Mouse (Mus musculus) lung, postnatal 4 days (tissue): ENCODE data around the gene Tmod4.
A peak's percentile ranks its signal among the peaks of the same experiment; 100 is the strongest.

Source experiments
- DNase-seq, 2 experiments: peaks; one replicate each; pipeline ENCODE4 v3.0.0; 2021

Tmod4 gene

GRCm38 (mm10) chr3:95139586-95140288 is 15.5 kb downstream of the Tmod4 start:
- DNase-seq, result no peak

GRCm38 (mm10) chr3:95140289-95140595 is 16.0 kb downstream of the Tmod4 start:
- no peak for DNase-seq

GRCm38 (mm10) chr3:95140795-95141194 is 16.5 kb downstream of the Tmod4 start:
- DNase-seq, result no peak

GRCm38 (mm10) chr3:95141474-95141873 is 17.2 kb downstream of the Tmod4 start:
- DNase-seq, result peak in 1 of 2 experiments; percentile 56

GRCm38 (mm10) chr3:95141952-95142616 is 17.8 kb downstream of the Tmod4 start, which contains the start of gene Tnfaip8l2:
Tnfaip8l2 (minus strand) TSS chr3:95142360.
- DNase-seq, result peak; percentile 51 to 66

GRCm38 (mm10) chr3:95142617-95143011 is 18.3 kb downstream of the Tmod4 start:
- DNase-seq, result peak; percentile 84 to 91

GRCm38 (mm10) chr3:95147924-95148323 is 23.6 kb downstream of the Tmod4 start:
- no peak for DNase-seq

- DNase-seq, result peak in 1 of 2 experiments; percentile 65
Observed at GRCm38 (mm10) chr3:95153874-95154273, 29.6 kb downstream of the Tmod4 start.

GRCm38 (mm10) chr3:95159511-95159986 is 35.3 kb downstream of the Tmod4 start:
- no peak for DNase-seq

GRCm38 (mm10) chr3:95159987-95160963 is 36.0 kb downstream of the Tmod4 start, which contains the start of gene Sema6c:
Sema6c (plus strand) TSS chr3:95160457.
- peak; percentile 91 to 93 for DNase-seq

GRCm38 (mm10) chr3:95161041-95161551 is 36.8 kb downstream of the Tmod4 start:
- peak; percentile 14 to 30 for DNase-seq

GRCm38 (mm10) chr3:95161618-95162344 is 37.5 kb downstream of the Tmod4 start:
- no peak for DNase-seq

GRCm38 (mm10) chr3:95162345-95162628 is 38.0 kb downstream of the Tmod4 start:
- no peak for DNase-seq

- peak in 1 of 2 experiments; percentile 47 for DNase-seq
Observed at GRCm38 (mm10) chr3:95163419-95164255, 39.4 kb downstream of the Tmod4 start.

- no peak for DNase-seq
Observed at GRCm38 (mm10) chr3:95164256-95164550, 39.9 kb downstream of the Tmod4 start.

- no peak for DNase-seq
Observed at GRCm38 (mm10) chr3:95164840-95165239, 40.6 kb downstream of the Tmod4 start.

GRCm38 (mm10) chr3:95169996-95170395 is 45.7 kb downstream of the Tmod4 start:
- DNase-seq, result no peak

GRCm38 (mm10) chr3:95171105-95171504 is 46.8 kb downstream of the Tmod4 start:
- DNase-seq, result no peak

- DNase-seq, result peak; percentile 33 to 38
Observed at GRCm38 (mm10) chr3:95172526-95173255, 48.4 kb downstream of the Tmod4 start.

- peak; percentile 44 to 52 for DNase-seq
Observed at GRCm38 (mm10) chr3:95173256-95173949, 49.1 kb downstream of the Tmod4 start.
